Mouse (Mus musculus) small intestine, adult 2 months (tissue): ENCODE results near the gene Rpap2. TPM values are rescaled to one million over a fixed set of nuclear protein-coding genes. Genes with fewer than 3 reads are reported as not detected.

ENCODE experiments used
- H3K27ac ChIP-seq: fragments of 200-500 bp; 2 replicates; pipeline ENCODE4 v1.5.1; 2012; ENCODE audit warnings: low read depth, low read length, control low read depth, inconsistent platforms; ENCODE audit not compliant: insufficient read depth
- H3K27me3 ChIP-seq: fragments of 200-500 bp; 2 replicates; pipeline ENCODE4 v1.6.1; 2012; ENCODE audit warnings: mild to moderate bottlenecking, moderate library complexity, low read length, inconsistent platforms; ENCODE audit not compliant: control insufficient read depth, insufficient read depth
- H3K36me3 ChIP-seq: fragments of 200-500 bp; 2 replicates; pipeline ENCODE4 v1.6.1; 2012; ENCODE audit warnings: mild to moderate bottlenecking, low read length, control low read depth, inconsistent platforms; ENCODE audit not compliant: control insufficient read depth, insufficient read depth
- H3K4me1 ChIP-seq: fragments of 200-500 bp; 2 replicates; pipeline ENCODE4 v1.6.1; 2012; ENCODE audit warnings: low read length, inconsistent platforms, mixed read lengths; ENCODE audit not compliant: control insufficient read depth, insufficient read depth, insufficient read length
- H3K4me3 ChIP-seq: fragments of 200-500 bp; 2 replicates; pipeline ENCODE4 v1.5.1; 2012; ENCODE audit warnings: low read depth, mild to moderate bottlenecking, control low read depth, inconsistent platforms, low read length, moderate library complexity
- CTCF ChIP-seq: fragments of 200-500 bp; IDR thresholded peaks from 2 replicates; pipeline ENCODE4 v1.5.1; 2012; ENCODE audit warnings: low read depth, mild to moderate bottlenecking, control low read depth, inconsistent platforms, low read length, moderate library complexity, mixed read lengths; ENCODE audit not compliant: insufficient replicate concordance, insufficient read length; ENCODE audit errors: extremely low read depth
- POLR2A ChIP-seq: fragments of 200-500 bp; IDR thresholded peaks from 2 replicates; pipeline ENCODE4 v1.6.1; 2012; ENCODE audit warnings: low read depth, mild to moderate bottlenecking, control low read depth, inconsistent platforms, low read length, moderate library complexity
- WGBS: fragments of 180-500 bp; shearing (Covaris S2); methylation state at CpG from one replicate; pipeline ENCODE4 v1.1.7; 2018; 5-methylcytosine and 5-hydroxymethylcytosine counted together
- polyA plus RNA-seq: library from polyadenylated mRNA; depleted of rRNA; stranded (reverse); fragments of >200 nt; gene quantifications from 2 replicates; pipeline ENCODE4 v1.2.3, GENCODE M21; 2012

Gene Rpap2
- polyA plus RNA-seq, 1 experiment = 0.35 TPM

GRCm38 (mm10) chr5:107611224-107611623, 14.1 kb downstream of the Rpap2 start:
- no peaks in the 10 kb centered on the region for H3K4me1 ChIP-seq
- H3K27ac ChIP-seq = no peak overlapping the region
- no peak overlapping the region for H3K4me3 ChIP-seq
- TF ChIP-seq POLR2A = no peak
- no peak for TF ChIP-seq CTCF
- H3K27me3 ChIP-seq = no peaks in the 10 kb centered on the region
- peaks cover 11% of the 10 kb centered on the region for H3K36me3 ChIP-seq
- WGBS = 9% methylated on average over 2 of the region's 2 CpGs

- WGBS = 61% methylated on average over 6 of the region's 6 CpGs
- Histone ChIP-seq H3K4me1 (no peaks in the 10 kb centered on the region), H3K27me3 (no peaks in the 10 kb centered on the region), H3K36me3 (peaks cover 15% of the 10 kb centered on the region; the same call in 1 of the 2 replicates), H3K27ac (no peak overlapping the region), H3K4me3 (no peak overlapping the region)
- TF ChIP-seq CTCF (no peak), POLR2A (no peak)
Observed at GRCm38 (mm10) chr5:107617986-107618385, 20.8 kb downstream of the Rpap2 start.

- 95% methylated on average over 3 of the region's 3 CpGs for WGBS
Observed at GRCm38 (mm10) chr5:107621327-107621726, 24.2 kb downstream of the Rpap2 start.

GRCm38 (mm10) chr5:107633651-107634050, 36.5 kb downstream of the Rpap2 start:
- TF ChIP-seq POLR2A (no peak), CTCF (no peak)
- H3K4me1 ChIP-seq = no peaks in the 10 kb centered on the region
- no peaks in the 10 kb centered on the region for H3K27me3 ChIP-seq
- no peak overlapping the region for H3K27ac ChIP-seq
- peaks cover 9% of the 10 kb centered on the region for H3K36me3 ChIP-seq
- no peak overlapping the region for H3K4me3 ChIP-seq
- WGBS = 96% methylated on average over 4 of the region's 4 CpGs

More at GRCm38 (mm10) chr5:107621327-107621726, 24.2 kb downstream of the Rpap2 start:
- Histone ChIP-seq H3K4me3 (no peak overlapping the region), H3K36me3 (peaks cover 12% of the 10 kb centered on the region; the same call in 1 of the 2 replicates), H3K27ac (no peak overlapping the region), H3K4me1 (no peaks in the 10 kb centered on the region), H3K27me3 (no peaks in the 10 kb centered on the region)
- TF ChIP-seq CTCF (no peak), POLR2A (no peak)

- TF ChIP-seq CTCF = no peak
- TF ChIP-seq POLR2A = no peak
- 83% methylated on average over 1 of the region's 1 CpGs for WGBS
Observed at GRCm38 (mm10) chr5:107637106-107637505, 39.9 kb downstream of the Rpap2 start.

GRCm38 (mm10) chr5:107638366-107638765, 41.2 kb downstream of the Rpap2 start:
- no peak overlapping the region for H3K27ac ChIP-seq
- no peak for TF ChIP-seq POLR2A
- H3K4me1 ChIP-seq = no peaks in the 10 kb centered on the region
- no peak overlapping the region for H3K4me3 ChIP-seq
- no peaks in the 10 kb centered on the region for H3K27me3 ChIP-seq
- 69% methylated on average over 8 of the region's 8 CpGs for WGBS
- 0 out of 2 replicates have a peak, but pooled peaks cover 4% of the 10 kb centered on the region for H3K36me3 ChIP-seq

More at GRCm38 (mm10) chr5:107637106-107637505, 39.9 kb downstream of the Rpap2 start:
- Histone ChIP-seq H3K4me3 (no peak overlapping the region), H3K27me3 (no peaks in the 10 kb centered on the region), H3K27ac (no peak overlapping the region), H3K36me3 (0 out of 2 replicates have a peak, but pooled peaks cover 3% of the 10 kb centered on the region), H3K4me1 (no peaks in the 10 kb centered on the region)

GRCm38 (mm10) chr5:107644595-107644994, 47.4 kb downstream of the Rpap2 start:
- H3K27ac ChIP-seq = no peak overlapping the region
- H3K4me1 ChIP-seq = no peaks in the 10 kb centered on the region; the same call in 1 of the 2 replicates
- no peak overlapping the region for H3K4me3 ChIP-seq
- 0 out of 2 replicates have a peak, but pooled peaks cover 3% of the 10 kb centered on the region for H3K36me3 ChIP-seq
- TF ChIP-seq CTCF (no peak), POLR2A (no peak)
- WGBS = 87% methylated on average over 2 of the region's 2 CpGs
- H3K27me3 ChIP-seq = no peaks in the 10 kb centered on the region
